Mouse (Mus musculus) neural tube, embryonic 14.5 days (tissue): ENCODE results near the gene Mef2d. TPM values are rescaled to one million over a fixed set of nuclear protein-coding genes. Genes with fewer than 3 reads are reported as not detected.

ENCODE experiments used
- ATAC-seq: fragments of 200-750 bp; cut with Nextera tagmentation; 2 replicates; pipeline ENCODE4 v1.8.0; 2017; ENCODE audit warnings: low read depth, mild to moderate bottlenecking, moderate TSS enrichment, moderate library complexity
- H3K27ac ChIP-seq: fragments of 300-500 bp; sonication (generic); 2 replicates; pipeline ENCODE4 v1.5.1; 2014; ENCODE audit warnings: low read depth, mild to moderate bottlenecking, control low read depth, low read length, moderate library complexity, mixed read lengths
- H3K27me3 ChIP-seq: fragments of 300-500 bp; sonication (generic); 2 replicates; pipeline ENCODE4 v1.6.1; 2014; ENCODE audit warnings: low read length; ENCODE audit not compliant: control insufficient read depth, insufficient read depth
- H3K36me3 ChIP-seq: fragments of 300-500 bp; sonication (generic); 2 replicates; pipeline ENCODE4 v1.6.1; 2014; ENCODE audit warnings: low read length, mixed read lengths; ENCODE audit not compliant: control insufficient read depth, insufficient read depth
- H3K4me1 ChIP-seq: fragments of 300-500 bp; sonication (generic); 2 replicates; pipeline ENCODE4 v1.6.1; 2014; ENCODE audit warnings: low read length; ENCODE audit not compliant: control insufficient read depth, insufficient read depth
- H3K4me2 ChIP-seq: fragments of 300-500 bp; sonication (generic); 2 replicates; pipeline ENCODE4 v1.6.1; 2014; ENCODE audit warnings: mild to moderate bottlenecking, low read depth, low read length, control low read depth
- H3K4me3 ChIP-seq: fragments of 300-500 bp; sonication (generic); 2 replicates; pipeline ENCODE4 v1.5.1; 2014; ENCODE audit warnings: low read depth, low read length, control low read depth, mixed read lengths
- H3K9ac ChIP-seq: fragments of 300-500 bp; sonication (generic); replicated peaks from 2 replicates; pipeline ENCODE4 v1.6.1; 2014; ENCODE audit warnings: low read depth, mild to moderate bottlenecking, control low read depth, low read length, mixed read lengths
- H3K9me3 ChIP-seq: fragments of 300-500 bp; sonication (generic); 2 replicates; pipeline ENCODE4 v1.6.1; 2016; ENCODE audit warnings: low read length; ENCODE audit not compliant: control insufficient read depth
- WGBS: fragments of 180-500 bp; shearing (Covaris S2); extraction: QIAGEN DNeasy Blood & Tissue Kit; methylation state at CpG from one replicate; pipeline ENCODE4 v1.1.7; 2014; 5-methylcytosine and 5-hydroxymethylcytosine counted together
- polyA plus RNA-seq: library from polyadenylated mRNA; unstranded; fragments of >200 nt; fragmentation: Nextera tagmentation; extraction: Ambion mirVana; gene quantifications from 2 replicates; pipeline ENCODE4 v1.2.1, GENCODE M21; 2014

The Mef2d gene
- polyA plus RNA-seq, 1 experiment from 2014 or later, result 19.6 TPM

DNA sequence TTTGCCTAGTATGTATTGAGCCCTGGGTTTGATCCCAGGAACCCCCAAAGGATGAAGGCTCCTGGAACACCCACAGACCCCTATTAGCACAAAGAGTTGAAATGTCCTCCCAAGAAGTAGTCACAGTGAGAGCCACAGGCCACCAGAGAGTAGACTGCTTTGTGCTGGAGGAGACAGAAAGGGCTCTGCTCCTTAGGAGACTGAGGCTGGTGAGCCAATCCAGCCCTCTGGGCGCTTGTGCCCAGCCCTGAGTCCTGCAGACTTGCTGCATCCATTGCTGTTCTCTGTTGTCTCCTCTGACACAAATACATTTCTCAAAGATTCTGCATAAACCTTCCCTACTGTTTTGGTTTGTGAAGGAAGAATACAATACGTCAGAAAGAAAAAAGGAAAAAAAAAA is 68.7 kb downstream of the Mef2d start:
- peaks cover 44% of the 10 kb centered on the region for H3K4me1 ChIP-seq
- H3K27me3 ChIP-seq, result no peaks in the 10 kb centered on the region
- H3K9me3 ChIP-seq, result no peaks in the 10 kb centered on the region
- H3K27ac ChIP-seq, result peak overlapping the region; percentile 99
- H3K4me3 ChIP-seq, result peak overlapping the region; percentile 63
- H3K36me3 ChIP-seq, result peaks cover 3% of the 10 kb centered on the region; the same call in 1 of the 2 replicates
- no peak for ATAC-seq
- WGBS, result 13% methylated on average over 2 of the region's 2 CpGs
- peak overlapping the region; percentile 95 for H3K9ac ChIP-seq
- H3K4me2 ChIP-seq, result peak overlapping the region; percentile 93

GRCm38 (mm10) chr3:88212356-88212755 is 70.2 kb downstream of the Mef2d start:
- Histone ChIP-seq H3K4me3 (peak overlapping the region; percentile 63), H3K9me3 (no peaks in the 10 kb centered on the region), H3K9ac (peak overlapping the region; percentile 95; the same call in 1 of the 2 replicates), H3K4me1 (peaks cover 41% of the 10 kb centered on the region), H3K27me3 (no peaks in the 10 kb centered on the region), H3K36me3 (peaks cover 3% of the 10 kb centered on the region; the same call in 1 of the 2 replicates), H3K4me2 (peak overlapping the region; percentile 93), H3K27ac (peak overlapping the region; percentile 99)
- ATAC-seq, result no peak
- WGBS, result 3% methylated on average over 1 of the region's 1 CpGs

DNA sequence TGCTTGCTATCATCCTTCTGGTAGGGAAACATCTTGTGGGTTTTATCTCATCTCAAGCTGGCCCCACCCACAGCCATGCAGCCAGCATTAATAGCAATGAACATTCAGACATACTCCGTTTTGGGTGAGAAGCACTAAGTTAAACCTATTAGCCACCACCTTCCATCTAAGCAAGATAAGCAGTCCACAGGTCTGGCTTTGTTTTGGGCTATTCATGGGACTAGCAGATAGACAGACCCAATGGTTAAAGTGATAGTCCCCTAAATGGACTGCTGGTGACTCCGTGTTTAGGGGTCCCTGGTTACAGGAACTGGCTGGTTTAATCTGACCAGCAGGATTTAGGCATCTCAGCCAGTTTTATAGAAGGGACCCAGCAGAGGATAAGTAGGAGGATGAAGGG is 70.8 kb downstream of the Mef2d start:
- Histone ChIP-seq H3K4me3 (peak overlapping the region; percentile 73), H3K4me2 (peak overlapping the region; percentile 93), H3K27ac (peak overlapping the region; percentile 99), H3K27me3 (no peaks in the 10 kb centered on the region), H3K4me1 (peaks cover 41% of the 10 kb centered on the region), H3K36me3 (peaks cover 3% of the 10 kb centered on the region; the same call in 1 of the 2 replicates), H3K9me3 (no peaks in the 10 kb centered on the region), H3K9ac (peak overlapping the region; percentile 99)
- no peak for ATAC-seq
- WGBS, result 2% methylated on average over 2 of the region's 2 CpGs

GRCm38 (mm10) chr3:88214197-88214938 is 72.2 kb downstream of the Mef2d start:
- peaks cover 42% of the 10 kb centered on the region for H3K4me1 ChIP-seq
- peak overlapping the region; percentile 99 for H3K9ac ChIP-seq
- peak; percentile 91 for ATAC-seq
- 1% methylated on average over 40 of the region's 42 CpGs for WGBS
- peak overlapping the region; percentile 73 for H3K4me3 ChIP-seq
- H3K9me3 ChIP-seq, result no peaks in the 10 kb centered on the region
- H3K27ac ChIP-seq, result peak overlapping the region; percentile 99
- H3K36me3 ChIP-seq, result peaks cover 3% of the 10 kb centered on the region; the same call in 1 of the 2 replicates
- peak overlapping the region; percentile 93 for H3K4me2 ChIP-seq
- H3K27me3 ChIP-seq, result no peaks in the 10 kb centered on the region

DNA sequence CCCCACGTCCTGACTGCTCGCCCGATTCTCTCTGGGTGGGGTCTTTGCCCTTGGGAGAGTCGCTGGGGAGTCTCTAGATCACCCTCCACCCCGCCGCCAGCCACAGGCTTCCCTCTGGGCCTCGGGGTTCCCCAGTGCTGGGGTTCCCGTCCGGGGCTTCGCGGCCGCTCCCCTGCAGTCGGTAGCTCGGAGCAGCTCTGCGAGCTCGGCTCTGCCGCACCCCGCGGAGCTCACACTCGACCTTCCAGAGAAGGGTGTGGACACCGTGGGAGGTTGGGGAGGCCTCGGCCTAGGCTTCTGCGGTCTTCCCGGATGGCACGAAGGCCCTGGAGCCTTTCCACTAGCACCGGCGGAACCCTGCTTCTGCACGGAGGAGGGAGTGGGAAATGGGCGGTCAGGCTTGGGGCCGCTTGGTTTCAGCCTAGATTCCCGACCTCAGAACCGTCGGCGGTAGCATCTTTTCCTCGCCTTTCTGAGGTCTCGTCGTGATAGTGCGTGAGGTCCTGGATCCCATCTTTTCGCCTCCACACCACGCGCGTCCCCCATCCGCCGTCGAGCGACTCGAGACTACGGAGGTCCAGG is 72.9 kb downstream of the Mef2d start:
- no peak; the same call in 1 of the 2 replicates for ATAC-seq
- no peaks in the 10 kb centered on the region for H3K9me3 ChIP-seq
- H3K9ac ChIP-seq, result peak overlapping the region; percentile 99
- no peaks in the 10 kb centered on the region for H3K27me3 ChIP-seq
- WGBS, result under 1% methylated on average over 48 of the region's 48 CpGs
- peak overlapping the region; percentile 93 for H3K4me2 ChIP-seq
- peak overlapping the region; percentile 99 for H3K27ac ChIP-seq
- peaks cover 3% of the 10 kb centered on the region; the same call in 1 of the 2 replicates for H3K36me3 ChIP-seq
- peaks cover 47% of the 10 kb centered on the region for H3K4me1 ChIP-seq
- H3K4me3 ChIP-seq, result peak overlapping the region; percentile 73

GRCm38 (mm10) chr3:88215553-88216004 is 73.4 kb downstream of the Mef2d start:
- peaks cover 3% of the 10 kb centered on the region; the same call in 1 of the 2 replicates for H3K36me3 ChIP-seq
- H3K4me3 ChIP-seq, result peak overlapping the region; percentile 73
- WGBS, result under 1% methylated on average over 23 of the region's 23 CpGs
- H3K9ac ChIP-seq, result peak overlapping the region; percentile 99
- H3K4me1 ChIP-seq, result peaks cover 47% of the 10 kb centered on the region
- H3K4me2 ChIP-seq, result peak overlapping the region; percentile 93
- no peak for ATAC-seq
- no peaks in the 10 kb centered on the region for H3K9me3 ChIP-seq
- peak overlapping the region; percentile 99 for H3K27ac ChIP-seq
- no peaks in the 10 kb centered on the region for H3K27me3 ChIP-seq

DNA sequence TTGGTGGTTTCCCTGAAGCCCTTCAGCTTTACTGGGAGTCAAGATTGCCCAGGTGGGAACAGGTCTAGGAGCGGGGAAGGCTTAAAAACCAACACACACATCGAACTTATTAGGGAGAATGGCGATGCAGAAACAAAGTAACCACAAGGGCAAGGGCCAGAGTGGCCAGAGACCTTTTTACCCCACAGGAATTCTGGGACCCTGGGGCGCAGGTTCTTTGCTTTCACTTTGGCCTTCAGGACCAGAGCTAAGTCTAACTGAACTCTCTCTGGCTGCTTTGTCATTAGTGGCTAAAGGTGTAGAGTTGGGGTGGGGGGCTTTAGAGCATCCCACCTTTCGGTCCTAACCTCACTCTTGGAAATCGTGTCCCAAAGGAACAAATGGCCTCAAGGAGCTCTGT is 73.9 kb downstream of the Mef2d start:
- no peaks in the 10 kb centered on the region for H3K9me3 ChIP-seq
- 2% methylated on average over 6 of the region's 6 CpGs for WGBS
- peak overlapping the region; percentile 93 for H3K4me2 ChIP-seq
- H3K9ac ChIP-seq, result peak overlapping the region; percentile 99
- H3K4me3 ChIP-seq, result peak overlapping the region; percentile 73
- no peaks in the 10 kb centered on the region for H3K27me3 ChIP-seq
- H3K4me1 ChIP-seq, result peaks cover 47% of the 10 kb centered on the region
- peak overlapping the region; percentile 99 for H3K27ac ChIP-seq
- ATAC-seq, result no peak
- H3K36me3 ChIP-seq, result peaks cover 3% of the 10 kb centered on the region; the same call in 1 of the 2 replicates

DNA sequence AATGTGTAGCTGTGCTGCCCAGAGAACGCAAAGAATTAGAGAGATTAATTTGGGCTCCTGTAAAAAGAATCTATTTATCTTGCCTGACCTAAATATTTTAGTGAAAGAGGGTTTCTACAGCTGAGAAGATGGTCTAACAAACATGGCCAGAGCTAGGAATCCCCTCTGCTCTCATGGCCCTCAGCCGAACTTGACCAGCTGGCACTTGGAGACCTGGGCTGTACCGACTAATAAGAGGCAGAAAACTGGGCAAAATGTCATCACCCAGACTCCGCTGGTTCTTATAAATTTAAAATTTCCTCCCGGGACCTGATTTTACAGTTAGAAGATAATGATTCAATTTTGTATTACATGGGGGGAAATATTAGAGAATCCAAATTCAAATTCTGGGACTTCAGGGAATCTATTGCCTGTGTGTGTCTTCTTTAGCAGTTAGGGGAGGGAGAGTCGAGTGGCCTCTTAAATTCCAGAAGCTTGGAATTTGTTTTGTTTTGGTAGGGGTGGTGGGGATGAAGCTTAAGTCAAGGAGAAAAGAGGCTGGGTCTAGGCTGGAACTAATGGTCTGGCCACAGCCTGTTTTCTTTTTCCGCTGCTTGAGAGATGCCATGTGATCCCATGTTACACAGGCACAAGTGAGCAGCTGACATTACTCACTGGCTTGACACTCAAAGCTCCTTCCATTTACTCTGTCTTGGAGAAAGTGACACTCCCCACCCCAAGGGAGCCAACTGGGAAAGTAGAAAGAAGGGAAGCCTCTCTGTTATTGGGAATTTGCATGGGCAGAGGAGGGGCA is 74.6 kb downstream of the Mef2d start:
- 6% methylated on average over 7 of the region's 7 CpGs for WGBS
- no peak for ATAC-seq
- peaks cover 46% of the 10 kb centered on the region for H3K4me1 ChIP-seq

More for the DNA sequence above, 74.6 kb downstream of the Mef2d start:
- H3K27me3 ChIP-seq, result no peaks in the 10 kb centered on the region
- peaks cover 3% of the 10 kb centered on the region; the same call in 1 of the 2 replicates for H3K36me3 ChIP-seq
- H3K9me3 ChIP-seq, result no peaks in the 10 kb centered on the region
- H3K4me3 ChIP-seq, result peak overlapping the region; percentile 73
- H3K9ac ChIP-seq, result peak overlapping the region; percentile 99
- peak overlapping the region; percentile 99 for H3K27ac ChIP-seq
- H3K4me2 ChIP-seq, result peak overlapping the region; percentile 93
